Mouse (Mus musculus) splenic B cell, adult 2 months (primary cell): Measurements from ENCODE around the gene Rnft2.

ENCODE experiments used
- DNase-seq: peaks from one replicate; pipeline ENCODE4 v3.0.0-alpha.2; 2011; ENCODE audit warnings: low read depth, low spot score
- H3K27me3 ChIP-seq: 2 replicates; pipeline ENCODE4 v1.6.1; 2012; ENCODE audit warnings: mild to moderate bottlenecking, low read length, moderate library complexity, mixed read lengths; ENCODE audit not compliant: control insufficient read depth, poor library complexity, insufficient read depth, severe bottlenecking
- H3K36me3 ChIP-seq: 2 replicates; pipeline ENCODE4 v1.6.1; 2012; ENCODE audit warnings: mild to moderate bottlenecking, low read length, moderate library complexity, mixed read lengths; ENCODE audit not compliant: control insufficient read depth, poor library complexity, insufficient read depth, severe bottlenecking

Gene Rnft2

DNA sequence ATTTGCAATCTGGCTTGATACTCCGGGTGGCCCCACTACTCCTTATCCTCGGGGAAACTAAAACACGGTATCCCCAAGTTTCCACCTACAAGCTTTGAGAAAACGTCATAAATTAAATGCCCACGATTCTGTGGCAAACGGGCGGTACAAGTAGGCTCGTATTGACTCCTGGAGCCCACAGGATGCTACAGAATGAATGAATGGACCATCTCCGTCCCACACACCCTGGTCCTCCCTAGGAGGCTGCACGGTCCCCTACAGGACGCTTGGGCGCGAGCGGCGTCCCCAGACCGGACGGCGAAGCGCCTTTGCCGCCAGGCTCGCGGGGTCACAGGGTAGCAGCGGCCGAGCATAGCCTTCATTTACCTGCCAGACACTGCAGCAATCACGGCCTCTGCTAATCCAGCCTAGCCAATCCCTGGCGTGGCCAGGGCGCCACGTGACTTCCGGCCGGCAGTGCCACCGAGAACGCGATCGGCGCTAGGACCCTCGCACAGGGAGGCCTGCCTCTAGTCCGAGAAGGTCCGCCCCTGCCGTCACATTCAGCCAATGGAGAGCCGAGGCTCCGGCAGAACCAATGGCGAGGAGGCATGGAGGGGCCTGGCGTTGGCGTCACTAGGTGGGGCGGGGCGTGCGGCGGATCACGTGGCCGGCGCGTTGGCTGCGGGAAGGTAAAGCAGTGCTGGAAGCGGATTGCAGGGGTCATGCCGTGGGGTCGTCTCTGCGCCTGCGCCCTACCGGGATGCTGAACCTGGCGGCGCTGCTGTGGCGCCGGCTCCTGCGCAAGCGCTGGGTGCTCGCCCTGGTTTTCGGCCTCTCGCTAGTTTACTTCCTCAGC, at the start of gene Rnft2, which contains the start of gene 2410131K14Rik:
Gene Rnft2, minus strand, starts transcription at position 511 of the 838 bp plus-strand sequence.
Gene 2410131K14Rik, plus strand, starts transcription at position 622 of the 838 bp plus-strand sequence.
- peak; percentile 99 for DNase-seq
- Histone ChIP-seq H3K36me3 (peaks cover 3% of the 10 kb centered on the region; the same call in 1 of the 2 replicates), H3K27me3 (no peaks in the 10 kb centered on the region)

DNA sequence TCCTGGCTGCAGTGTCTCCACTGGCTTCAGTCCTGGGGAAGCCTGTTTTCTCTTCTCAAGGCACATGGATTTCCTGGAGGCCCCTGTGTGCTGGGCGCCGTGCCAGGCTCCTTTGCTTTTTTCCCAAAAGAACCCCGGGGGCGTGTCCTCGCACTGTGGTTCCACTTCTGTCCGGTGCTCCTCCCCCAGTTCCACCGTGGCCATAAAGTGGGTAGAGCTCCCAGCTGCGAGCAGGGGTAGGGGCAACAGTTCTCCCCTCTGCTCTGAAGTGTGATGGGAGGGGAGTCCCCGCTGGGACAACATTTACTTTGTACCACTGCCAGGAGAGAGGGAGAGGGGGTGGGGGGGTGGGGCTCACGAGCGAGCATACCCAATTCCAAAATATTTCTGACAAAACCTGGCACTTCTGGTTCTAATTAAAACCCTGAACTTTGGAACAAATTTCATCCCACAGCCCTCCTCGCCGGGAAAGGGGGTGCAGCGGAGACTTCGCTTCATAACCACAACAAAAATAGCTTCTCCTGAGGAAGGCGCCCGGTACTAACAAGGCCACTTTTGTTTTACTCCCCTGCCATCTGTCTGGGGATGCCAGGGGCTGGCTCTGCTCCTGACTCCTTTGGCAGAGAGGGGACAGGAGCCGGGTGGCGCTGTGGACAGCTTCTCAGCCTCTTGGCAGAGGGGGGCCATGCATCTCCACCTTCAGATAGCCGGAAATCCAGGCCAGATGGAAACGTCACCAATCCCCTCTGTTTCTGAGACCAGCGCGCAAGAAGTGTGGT, 49.4 kb upstream of the Rnft2 start:
- H3K27me3 ChIP-seq, result no peaks in the 10 kb centered on the region
- no peaks in the 10 kb centered on the region for H3K36me3 ChIP-seq
- DNase-seq, result no peak

DNA sequence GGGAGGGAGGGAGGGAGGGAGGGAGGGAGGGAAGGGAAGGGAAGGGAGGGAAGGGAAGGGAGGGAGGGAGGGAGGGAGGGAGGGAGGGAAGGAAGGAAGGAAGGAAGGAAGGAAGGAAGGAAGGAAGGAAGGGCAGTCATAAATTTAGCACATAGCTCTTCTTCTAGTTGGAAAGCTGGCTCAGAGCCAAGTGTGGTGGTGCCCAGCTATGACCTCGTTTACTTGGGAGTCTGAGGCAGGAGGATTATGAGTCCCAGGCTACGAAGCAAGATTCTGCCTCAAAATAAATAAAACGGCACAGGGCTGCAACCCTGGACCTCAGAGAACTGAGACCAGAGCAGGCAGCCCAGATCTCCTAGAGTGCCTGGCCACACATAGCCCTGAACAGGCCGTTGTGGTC, 47.6 kb upstream of the Rnft2 start:
- Histone ChIP-seq H3K36me3 (no peaks in the 10 kb centered on the region), H3K27me3 (no peaks in the 10 kb centered on the region)
- no peak for DNase-seq

GRCm38 (mm10) chr5:118291453-118291852, 46.5 kb upstream of the Rnft2 start:
- Histone ChIP-seq H3K27me3 (no peaks in the 10 kb centered on the region), H3K36me3 (no peaks in the 10 kb centered on the region)
- DNase-seq, result no peak

DNA sequence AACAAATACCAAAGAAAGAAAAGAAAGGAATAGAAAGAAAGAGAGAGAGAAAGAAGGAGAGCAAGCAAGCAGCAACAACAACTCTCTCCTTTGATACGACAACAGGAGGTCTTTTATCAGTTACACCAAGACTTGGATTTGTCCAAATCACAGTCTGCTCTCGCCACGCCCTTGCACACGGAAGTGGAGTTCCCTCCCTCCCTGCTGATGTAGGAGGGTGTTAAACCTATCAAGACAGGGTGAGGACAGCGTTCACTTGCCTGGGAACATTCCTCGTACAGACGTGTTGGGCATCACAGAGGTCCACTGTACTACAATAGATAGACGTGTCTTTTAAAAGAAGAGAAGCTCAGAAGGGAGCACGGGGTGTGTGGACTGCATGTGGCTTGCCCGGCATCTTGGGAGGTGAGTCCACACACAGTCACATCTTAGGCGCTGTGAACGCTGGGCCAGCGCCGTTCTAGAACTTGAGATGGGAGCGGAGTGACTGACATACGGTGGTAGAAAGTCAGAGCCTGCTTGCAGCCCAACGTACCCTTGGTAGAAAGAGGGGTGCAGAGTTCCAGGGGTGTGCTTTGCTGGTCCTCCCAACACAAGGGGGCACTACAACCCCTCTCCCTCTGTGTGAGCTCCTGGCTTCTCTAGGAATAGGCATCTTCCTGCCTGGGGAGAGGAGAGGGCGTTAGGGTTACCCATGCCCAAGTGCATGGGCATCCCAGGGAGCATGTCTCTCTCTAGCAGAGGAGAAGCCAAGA, 33.0 kb upstream of the Rnft2 start:
- Histone ChIP-seq H3K36me3 (no peaks in the 10 kb centered on the region), H3K27me3 (no peaks in the 10 kb centered on the region)
- no peak for DNase-seq

DNA sequence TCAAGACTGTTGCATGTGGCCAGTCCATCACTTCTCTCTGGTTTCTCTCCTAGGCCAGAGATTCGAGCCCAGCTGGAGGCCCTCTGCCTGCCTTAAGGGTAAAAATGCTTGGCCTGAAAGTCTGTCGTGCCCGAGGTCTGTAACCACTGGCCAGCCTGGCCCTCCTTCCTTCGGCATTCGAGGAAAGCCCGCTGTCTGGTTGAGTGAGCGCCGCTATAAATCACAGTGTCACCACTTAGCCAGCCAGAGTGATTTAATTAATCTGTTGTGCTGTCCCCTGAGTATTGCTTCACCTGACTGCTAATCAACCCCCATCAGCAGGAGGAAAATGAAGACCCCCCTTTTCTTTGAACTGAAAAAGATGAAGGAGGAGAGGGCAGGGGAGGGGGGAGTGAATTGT, 31.8 kb upstream of the Rnft2 start:
- DNase-seq, result no peak
- Histone ChIP-seq H3K27me3 (no peaks in the 10 kb centered on the region), H3K36me3 (no peaks in the 10 kb centered on the region)

DNA sequence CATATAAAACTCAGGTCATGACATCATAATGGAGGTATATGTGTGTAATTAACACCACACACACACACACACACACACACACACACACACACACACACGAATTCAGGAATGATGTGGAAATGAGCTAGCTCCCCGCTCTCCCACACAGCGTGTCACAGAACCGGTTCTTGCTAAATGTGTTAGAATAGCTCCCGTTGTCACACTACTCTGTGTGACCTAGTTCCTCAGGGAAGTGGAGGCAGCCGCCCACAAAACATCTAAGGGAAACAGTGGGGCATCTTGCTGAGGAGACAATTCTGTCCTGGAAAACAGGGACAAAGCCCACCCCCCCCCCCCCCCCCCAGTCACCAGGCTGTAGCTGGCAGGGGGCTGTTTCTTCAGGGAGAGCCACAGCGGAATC, 31.4 kb upstream of the Rnft2 start:
- Histone ChIP-seq H3K27me3 (no peaks in the 10 kb centered on the region), H3K36me3 (no peaks in the 10 kb centered on the region)
- DNase-seq, result no peak

- no peaks in the 10 kb centered on the region for H3K36me3 ChIP-seq
- H3K27me3 ChIP-seq, result no peaks in the 10 kb centered on the region
- DNase-seq, result no peak
Measured at GRCm38 (mm10) chr5:118274546-118274945, 29.6 kb upstream of the Rnft2 start.

DNA sequence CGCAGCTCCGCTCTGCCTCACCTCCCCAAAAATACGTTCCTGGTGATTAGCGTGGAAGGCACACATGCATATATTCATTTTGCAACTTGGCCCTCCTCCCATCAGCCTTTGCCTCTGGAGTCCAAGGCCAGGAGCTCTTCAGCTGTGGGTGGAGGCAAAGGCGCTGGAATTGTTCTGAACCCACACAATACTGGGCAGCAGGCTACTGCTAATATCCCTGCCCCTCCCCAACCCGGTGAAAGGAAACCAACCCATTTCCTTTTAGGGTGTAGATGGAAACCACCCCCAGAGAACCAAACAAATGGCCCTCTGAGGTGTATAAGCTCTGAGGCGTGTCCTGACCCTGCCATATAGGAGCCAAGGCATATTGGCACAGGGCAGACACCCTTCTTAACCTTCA, 28.5 kb upstream of the Rnft2 start:
- Histone ChIP-seq H3K36me3 (no peaks in the 10 kb centered on the region), H3K27me3 (no peaks in the 10 kb centered on the region)
- DNase-seq, result no peak

GRCm38 (mm10) chr5:118271449-118272110, 26.7 kb upstream of the Rnft2 start:
- DNase-seq, result no peak
- H3K27me3 ChIP-seq, result no peaks in the 10 kb centered on the region
- H3K36me3 ChIP-seq, result no peaks in the 10 kb centered on the region

GRCm38 (mm10) chr5:118268987-118269386, 24.1 kb upstream of the Rnft2 start:
- peak; percentile 83 for DNase-seq
- H3K27me3 ChIP-seq, result no peaks in the 10 kb centered on the region
- no peaks in the 10 kb centered on the region for H3K36me3 ChIP-seq

- peak; percentile 43 for DNase-seq
- Histone ChIP-seq H3K27me3 (no peaks in the 10 kb centered on the region), H3K36me3 (peaks cover 5% of the 10 kb centered on the region)
Measured at GRCm38 (mm10) chr5:118266309-118266708, 21.4 kb upstream of the Rnft2 start.

DNA sequence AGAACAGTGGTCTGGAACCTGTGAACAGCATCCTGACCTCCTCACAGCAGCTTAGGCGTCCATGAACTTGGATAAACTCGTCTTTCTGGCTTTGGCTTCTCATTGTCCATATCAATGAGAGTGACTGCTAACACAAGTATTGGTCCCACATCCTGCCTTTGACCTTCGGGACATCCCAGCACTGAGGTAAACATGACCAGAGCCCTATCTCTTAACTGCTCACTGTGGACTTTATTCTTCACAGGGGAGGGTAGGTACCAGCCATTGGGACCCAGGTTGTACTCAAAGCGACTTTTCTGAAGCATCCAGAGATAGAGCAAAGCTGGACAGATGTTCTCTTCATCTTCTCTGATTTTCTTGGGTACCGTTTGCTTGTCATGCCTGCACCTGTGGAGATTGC, 20.4 kb upstream of the Rnft2 start:
- DNase-seq, result no peak
- H3K36me3 ChIP-seq, result peaks cover 9% of the 10 kb centered on the region
- H3K27me3 ChIP-seq, result no peaks in the 10 kb centered on the region

DNA sequence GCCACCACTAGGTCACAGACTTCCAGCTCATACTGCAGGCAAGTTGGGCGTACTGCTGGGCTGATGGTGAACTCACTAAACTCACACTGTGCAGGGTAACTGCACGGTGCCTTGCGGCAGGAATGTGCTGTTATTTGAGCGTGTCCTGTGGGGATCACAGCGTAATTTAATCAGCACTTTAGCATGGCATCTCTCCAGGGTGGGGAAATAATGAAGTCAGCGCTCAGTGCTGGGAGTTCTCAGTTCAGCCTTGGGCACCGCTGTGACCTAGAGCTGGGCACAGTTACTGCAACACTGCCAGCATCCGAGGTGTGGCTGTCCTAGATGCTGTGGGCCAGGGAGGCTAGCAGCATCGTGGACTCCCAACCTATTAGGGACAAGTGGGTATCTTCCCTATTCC, 19.4 kb upstream of the Rnft2 start:
- Histone ChIP-seq H3K36me3 (peaks cover 9% of the 10 kb centered on the region), H3K27me3 (no peaks in the 10 kb centered on the region)
- no peak for DNase-seq
